Mouse (Mus musculus) embryo, embryonic 11.5 days (tissue): ENCODE results near the gene Coro2b.

Source experiments
- DNase-seq: peaks from one replicate; pipeline ENCODE4 v3.0.0-alpha.2; 2012; ENCODE audit warnings: low read depth, low spot score

Coro2b gene

GRCm38 (mm10) chr9:62438085-62438754, 98.6 kb downstream of the Coro2b start:
- DNase-seq, result no peak

GRCm38 (mm10) chr9:62437446-62437845, 99.4 kb downstream of the Coro2b start:
- DNase-seq, result no peak

DNA sequence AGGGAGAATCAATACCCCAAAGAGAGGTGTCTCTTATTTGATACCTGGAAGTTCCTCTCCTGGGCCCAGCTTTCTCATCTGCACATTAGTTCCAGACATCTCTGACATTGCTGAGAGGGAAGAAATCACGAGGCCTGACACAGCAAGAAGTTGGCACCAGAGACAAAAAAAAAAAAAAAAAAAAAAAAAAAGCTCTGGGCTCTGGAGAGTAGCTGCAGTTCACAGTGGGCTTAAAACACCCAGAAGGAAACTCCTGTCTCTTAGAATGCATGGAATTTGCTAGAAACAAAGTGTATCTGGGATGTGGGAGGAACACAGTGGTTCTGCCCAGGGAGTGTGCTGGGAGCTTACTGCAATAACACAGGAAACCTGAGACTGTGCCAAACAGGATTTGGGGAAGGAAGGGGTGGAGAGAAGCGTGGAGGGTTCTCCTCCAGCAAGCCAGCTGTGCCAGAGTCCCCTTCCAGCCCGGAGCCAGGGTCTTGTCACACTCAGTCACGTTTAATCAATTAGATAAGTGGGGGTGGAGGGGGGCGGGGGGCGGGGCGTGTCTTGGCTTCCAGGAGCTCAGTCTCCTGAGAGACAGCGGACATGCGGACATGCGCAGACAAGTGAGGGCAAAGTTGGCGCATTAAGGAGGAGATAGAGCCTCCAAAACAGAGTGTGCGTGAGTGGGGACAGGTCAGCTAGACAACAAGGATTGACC, 101.1 kb downstream of the Coro2b start:
- no peak for DNase-seq

DNA sequence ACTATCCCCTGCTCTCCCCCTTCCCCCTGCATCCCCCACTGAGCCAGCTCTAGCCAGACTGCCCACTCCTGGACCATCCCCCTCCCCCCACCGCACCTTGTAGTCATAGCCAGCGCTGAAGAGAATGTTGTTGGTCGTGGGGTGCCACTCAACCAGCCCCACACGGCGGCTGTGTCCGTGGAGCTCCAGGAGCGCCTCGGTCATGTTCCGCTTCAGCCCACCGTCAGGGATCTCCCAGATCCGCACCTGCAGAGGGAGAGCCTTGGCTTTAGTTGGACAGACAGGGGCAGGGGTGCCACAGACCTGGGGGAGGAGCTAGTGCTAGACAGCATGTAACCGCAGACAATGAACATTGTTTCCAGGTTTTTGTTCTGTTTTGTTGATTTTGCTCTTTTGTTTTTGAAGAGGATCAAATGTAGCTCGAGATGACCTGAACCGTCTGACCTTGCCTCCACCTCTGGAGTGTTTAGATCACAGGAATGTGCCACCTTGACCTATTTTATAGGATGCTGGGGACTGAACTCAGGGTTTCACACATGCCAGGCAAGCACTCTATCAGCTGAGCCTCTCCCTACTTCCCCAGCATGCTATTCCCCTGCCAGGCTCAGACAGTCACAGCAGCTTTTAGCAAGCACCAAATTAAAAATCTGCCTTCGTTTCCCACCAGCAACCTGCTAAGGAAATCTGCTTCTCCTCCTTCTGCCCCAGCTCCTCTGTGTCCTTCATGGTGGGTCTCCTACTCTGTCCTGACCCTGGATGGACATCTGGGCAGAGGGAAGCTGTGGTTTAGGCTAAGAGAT, 104.4 kb downstream of the Coro2b start:
- no peak for DNase-seq

GRCm38 (mm10) chr9:62430741-62431140, 106.1 kb downstream of the Coro2b start:
- no peak for DNase-seq

DNA sequence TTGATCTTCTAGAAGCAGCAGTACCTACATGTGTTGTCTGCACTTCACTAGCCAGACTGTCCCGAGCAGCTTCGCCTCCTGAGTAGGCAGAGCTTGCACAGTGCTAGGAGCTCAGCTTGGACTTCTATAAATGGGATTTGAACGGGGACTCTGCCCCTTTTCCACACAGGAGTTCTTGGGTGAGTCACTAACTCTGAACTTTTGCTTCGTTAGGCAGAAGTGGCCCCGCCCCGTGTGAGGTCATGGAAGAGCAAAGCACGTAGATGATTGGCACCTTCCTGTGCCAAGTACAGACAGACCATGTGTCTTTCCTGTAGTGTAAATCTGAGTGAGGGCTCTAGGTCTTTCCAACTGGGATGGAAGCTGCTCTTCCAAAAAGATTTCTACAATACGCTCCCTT, 109.8 kb downstream of the Coro2b start:
- no peak for DNase-seq

DNA sequence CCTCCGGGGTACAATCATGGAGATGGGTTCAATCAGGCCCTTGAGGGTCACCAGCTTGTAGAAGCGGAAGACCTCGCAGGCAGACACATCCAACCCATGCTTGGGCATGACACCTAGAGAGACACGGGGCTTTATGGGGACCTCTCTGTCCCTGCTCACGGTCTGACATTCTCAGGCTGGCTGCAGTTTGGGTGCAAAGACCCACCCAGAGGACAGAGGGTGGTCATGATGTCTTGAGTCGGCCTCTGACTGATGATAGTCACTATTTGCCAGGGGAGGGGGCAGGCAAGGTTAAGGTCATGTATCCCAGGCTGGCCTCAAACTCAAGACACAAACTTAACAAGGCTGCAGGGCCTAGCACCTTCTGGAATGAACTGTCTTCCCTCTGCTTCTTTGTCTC, 110.3 kb downstream of the Coro2b start:
- no peak for DNase-seq

- DNase-seq, result no peak
Measured at GRCm38 (mm10) chr9:62426021-62426420, 110.8 kb downstream of the Coro2b start.

GRCm38 (mm10) chr9:62425265-62425664, 111.6 kb downstream of the Coro2b start:
- DNase-seq, result no peak

GRCm38 (mm10) chr9:62423871-62424270, 113.0 kb downstream of the Coro2b start:
- no peak for DNase-seq

DNA sequence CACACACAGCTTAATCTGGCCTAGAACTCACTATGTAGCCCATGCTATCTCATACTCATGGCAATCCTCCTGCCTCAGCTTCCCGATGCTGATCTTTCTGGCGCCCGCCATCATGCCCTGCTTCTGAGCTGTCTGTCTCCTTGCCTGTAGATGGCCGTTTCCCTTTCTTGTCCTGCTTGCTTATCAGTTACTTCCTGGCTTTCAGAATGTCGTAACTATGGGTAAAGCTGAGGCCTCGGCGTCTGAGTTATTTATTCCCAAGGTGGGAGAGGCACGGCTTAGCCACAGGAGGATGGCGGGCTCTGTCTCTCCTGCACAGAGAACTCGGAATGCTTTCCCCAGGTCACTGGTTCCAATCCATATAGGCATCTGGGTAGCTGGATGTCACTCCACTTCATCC, 113.9 kb downstream of the Coro2b start:
- DNase-seq, result no peak

DNA sequence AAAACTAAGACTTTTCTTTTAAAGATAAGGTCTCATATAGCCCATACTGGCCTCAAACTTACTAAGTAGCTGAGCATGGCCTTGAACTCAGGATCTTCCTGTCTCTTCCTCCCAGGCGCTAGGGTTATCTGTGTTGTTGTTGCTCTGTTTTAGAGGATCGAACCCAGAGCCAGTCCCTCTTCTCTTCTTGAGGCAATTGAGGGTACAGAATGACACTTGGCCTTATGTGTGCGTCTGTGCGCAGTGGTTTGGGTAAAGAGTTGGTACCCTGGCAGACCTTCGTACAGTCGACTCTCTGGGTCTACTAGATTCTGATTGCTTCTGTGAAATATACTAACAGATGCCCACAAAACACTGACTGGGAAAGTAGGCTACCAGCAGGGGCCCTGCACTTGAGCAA, 114.9 kb downstream of the Coro2b start:
- DNase-seq, result no peak

DNA sequence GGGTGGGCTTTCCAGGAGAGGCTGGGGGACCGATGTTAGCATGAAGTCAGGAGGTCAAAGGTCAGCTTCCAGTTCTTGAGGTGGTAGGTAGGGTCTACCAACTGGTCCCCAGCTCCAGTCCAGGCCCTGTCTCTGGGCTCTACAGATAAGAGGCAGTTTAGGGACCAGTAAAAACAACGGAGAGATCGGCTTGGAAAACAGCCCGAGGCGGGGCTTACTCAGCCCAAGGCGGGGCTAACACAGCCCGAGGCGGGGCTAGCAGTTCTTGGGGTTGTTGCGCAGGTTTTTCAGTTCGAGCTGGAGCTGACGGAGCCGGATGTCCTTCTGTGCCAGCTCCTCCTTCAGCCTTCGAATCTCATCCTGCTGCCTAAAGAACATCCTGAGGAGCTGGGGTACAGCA, 115.8 kb downstream of the Coro2b start:
- DNase-seq, result no peak

DNA sequence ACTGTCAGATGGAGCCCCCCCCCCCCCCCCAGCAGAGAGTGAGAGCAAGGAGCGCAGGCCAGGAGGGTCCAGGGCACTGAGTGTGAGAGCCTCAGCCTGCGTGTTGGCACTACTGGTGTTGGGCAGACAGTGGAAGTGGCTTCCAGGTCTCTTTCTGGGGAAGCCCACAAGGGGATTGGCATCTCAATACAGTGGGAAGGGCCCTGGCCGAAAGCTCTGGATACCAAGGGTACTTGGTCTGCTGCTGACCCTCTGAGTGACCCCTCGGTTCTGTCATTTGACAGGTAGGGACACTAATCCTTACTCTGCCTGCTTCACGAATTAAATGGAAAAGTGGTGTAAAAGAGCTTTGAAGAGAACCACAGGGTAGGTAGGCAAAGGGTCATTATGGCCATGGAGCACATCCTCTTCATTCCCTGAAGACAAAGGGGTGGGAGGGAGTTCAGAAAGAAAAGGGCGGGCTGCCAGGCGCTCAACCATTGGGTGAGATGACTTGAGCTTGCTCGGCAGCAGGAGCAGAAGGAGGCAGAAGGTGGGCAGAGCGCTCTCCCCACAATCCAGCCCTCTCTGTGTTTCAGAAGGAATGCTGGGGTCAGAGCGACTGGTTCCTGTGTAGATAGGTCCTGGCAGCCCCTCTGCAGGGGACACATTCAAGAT, 116.5 kb downstream of the Coro2b start:
- no peak for DNase-seq

DNA sequence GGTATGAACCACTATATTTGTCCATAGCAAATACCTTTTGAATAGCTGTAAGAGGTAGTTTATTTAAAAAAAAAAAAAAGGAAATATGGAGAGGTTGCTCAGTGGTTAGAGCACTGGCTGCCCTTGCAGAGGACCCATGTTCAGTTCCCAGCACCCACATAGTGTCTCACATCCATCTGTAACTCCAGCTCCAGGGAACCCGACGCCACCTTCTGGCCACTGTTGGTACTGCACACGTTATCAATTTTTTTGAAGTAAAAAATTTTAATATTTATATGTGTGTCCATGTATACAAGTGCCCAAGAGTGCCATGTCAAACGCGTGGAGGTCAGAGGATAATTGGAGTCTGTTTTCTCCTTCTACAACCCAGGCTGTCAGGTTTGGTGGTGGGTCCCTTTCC, 118.1 kb downstream of the Coro2b start:
- no peak for DNase-seq

- no peak for DNase-seq
Measured at GRCm38 (mm10) chr9:62407357-62408146, 129.3 kb downstream of the Coro2b start.

GRCm38 (mm10) chr9:62406423-62407013, 130.3 kb downstream of the Coro2b start:
- no peak for DNase-seq

GRCm38 (mm10) chr9:62401589-62401988, 135.3 kb downstream of the Coro2b start:
- no peak for DNase-seq

GRCm38 (mm10) chr9:62400531-62401170, 136.2 kb downstream of the Coro2b start:
- DNase-seq, result no peak

- no peak for DNase-seq
Measured at GRCm38 (mm10) chr9:62394163-62394562, 142.7 kb downstream of the Coro2b start.
